Mouse (Mus musculus): Measurements from ENCODE around the gene Kmt2d.

DNA sequence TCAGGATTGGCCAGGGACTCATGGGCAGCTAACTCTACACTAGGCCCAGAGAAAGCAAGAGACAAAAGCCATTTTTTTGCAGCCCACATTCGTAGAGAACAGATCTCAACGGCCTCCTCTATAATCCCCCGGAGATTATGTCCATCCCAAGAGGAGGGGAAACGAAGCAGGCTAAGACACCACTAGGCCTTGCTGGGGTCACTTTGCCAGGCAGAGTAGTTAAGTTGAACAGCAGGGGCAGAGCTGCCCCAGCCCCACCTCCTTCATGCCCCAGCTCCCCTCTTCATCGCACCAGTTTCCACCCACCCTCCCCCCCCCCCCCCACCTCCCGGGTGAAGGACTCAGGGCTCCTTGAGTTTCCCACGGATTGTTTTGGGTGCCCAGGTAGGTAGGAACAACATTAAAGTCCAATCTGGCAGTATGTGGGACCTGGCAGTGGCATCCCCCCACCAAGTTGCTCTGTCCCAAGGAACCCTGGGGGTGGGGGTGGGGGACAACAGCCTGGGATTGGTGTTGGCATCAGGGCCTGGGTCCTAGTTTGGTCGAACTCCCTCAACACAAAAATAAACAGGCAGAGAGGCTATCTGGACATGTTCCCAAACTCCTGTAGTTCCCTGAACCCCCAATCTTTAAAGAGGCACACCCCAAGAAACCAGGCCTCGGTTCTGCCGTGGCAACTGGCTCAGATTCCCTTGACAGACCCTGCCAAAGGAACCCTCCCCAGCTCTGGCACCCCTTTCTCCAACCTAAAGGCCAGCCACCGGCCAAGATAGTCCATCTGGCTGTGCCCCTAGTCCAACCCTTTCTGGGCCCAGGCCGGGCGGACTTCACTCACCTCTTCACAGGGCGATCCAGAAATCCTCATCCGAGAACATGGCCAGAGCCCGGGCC lies 580 bp downstream of the Kmt2d start:
- TF ChIP-seq POLR2A (IDR thresholded peaks at IDR 0.05; ENCODE audit: low read depth, low read length) (0 out of 2 replicates have a peak, but pooled peaks have one; percentile 14), TCF12 (IDR thresholded peaks at IDR 0.05; ENCODE audit: low read depth, low read length) (no peak), RCOR1 (conservative IDR thresholded peaks at IDR 0.05; ENCODE audit: low read depth, low read length) (no peak), MEF2A (IDR thresholded peaks at IDR 0.05; ENCODE audit: borderline replicate concordance, low read depth, low read length) (no peak)
